Mouse (Mus musculus) retina, adult 2 months (tissue): ENCODE results near the gene St7.

Source experiments
- DNase-seq: peaks from one replicate; pipeline ENCODE4 v3.0.0-alpha.2; 2012; ENCODE audit warnings: low read depth, low spot score

Gene St7

GRCm38 (mm10) chr6:17943877-17944617, 251.3 kb downstream of the St7 start:
- no peak for DNase-seq

- no peak for DNase-seq
Measured at GRCm38 (mm10) chr6:17946456-17946855, 253.7 kb downstream of the St7 start.

GRCm38 (mm10) chr6:17947130-17947831, 254.5 kb downstream of the St7 start:
- no peak for DNase-seq

- no peak for DNase-seq
Measured at GRCm38 (mm10) chr6:17949103-17949502, 256.4 kb downstream of the St7 start.

- DNase-seq: no peak
Measured at GRCm38 (mm10) chr6:17951779-17952178, 259.0 kb downstream of the St7 start.

- no peak for DNase-seq
Measured at GRCm38 (mm10) chr6:17963455-17963854, 270.7 kb downstream of the St7 start.

GRCm38 (mm10) chr6:17968467-17969144, 275.9 kb downstream of the St7 start:
- DNase-seq: no peak

- DNase-seq: no peak
Measured at GRCm38 (mm10) chr6:17969815-17970214, 277.1 kb downstream of the St7 start.

GRCm38 (mm10) chr6:17971393-17971792, 278.7 kb downstream of the St7 start:
- no peak for DNase-seq

- no peak for DNase-seq
Measured at GRCm38 (mm10) chr6:17974416-17974815, 281.7 kb downstream of the St7 start.

GRCm38 (mm10) chr6:17977165-17977564, 284.4 kb downstream of the St7 start:
- DNase-seq: no peak

GRCm38 (mm10) chr6:17978324-17978723, 285.6 kb downstream of the St7 start:
- no peak for DNase-seq

GRCm38 (mm10) chr6:17978881-17979280, 286.1 kb downstream of the St7 start:
- DNase-seq: no peak

- DNase-seq: no peak
Measured at GRCm38 (mm10) chr6:17979361-17979760, 286.6 kb downstream of the St7 start.

- DNase-seq: no peak
Measured at GRCm38 (mm10) chr6:17990173-17991028, 297.7 kb downstream of the St7 start.

- no peak for DNase-seq
Measured at GRCm38 (mm10) chr6:17991625-17992024, 298.9 kb downstream of the St7 start.
